Mouse (Mus musculus) stomach, embryonic 16.5 days (tissue): ENCODE measurements around the gene Arhgap35. TPM values are rescaled to one million over a fixed set of nuclear protein-coding genes. Genes with fewer than 3 reads are reported as not detected.

Source experiments
- ATAC-seq: fragments of 200-750 bp; cut with Nextera tagmentation; 2 replicates; pipeline ENCODE4 v1.8.0; 2017; ENCODE audit warnings: moderate number of reproducible peaks, moderate TSS enrichment; ENCODE audit not compliant: insufficient read depth, low FRiP score
- H3K27ac ChIP-seq: fragments of 300-500 bp; sonication (generic); 2 replicates; pipeline ENCODE4 v1.5.1; 2014; ENCODE audit warnings: low read length
- H3K27me3 ChIP-seq: fragments of 300-500 bp; sonication (generic); 2 replicates; pipeline ENCODE4 v1.6.1; 2014; ENCODE audit warnings: low read length, control low read depth, mixed read lengths; ENCODE audit not compliant: control insufficient read depth, insufficient read depth
- H3K36me3 ChIP-seq: fragments of 300-500 bp; sonication (generic); 2 replicates; pipeline ENCODE4 v1.6.1; 2014; ENCODE audit warnings: low read length; ENCODE audit not compliant: control insufficient read depth, insufficient read depth
- H3K4me1 ChIP-seq: fragments of 300-500 bp; sonication (generic); 2 replicates; pipeline ENCODE4 v1.6.1; 2014; ENCODE audit warnings: low read length, control low read depth, mixed read lengths; ENCODE audit not compliant: control insufficient read depth, insufficient read depth
- H3K4me2 ChIP-seq: fragments of 300-500 bp; sonication (generic); 2 replicates; pipeline ENCODE4 v1.6.1; 2014; ENCODE audit warnings: low read depth, low read length, mixed read lengths
- H3K4me3 ChIP-seq: fragments of 300-500 bp; sonication (generic); replicated peaks from 2 replicates; pipeline ENCODE4 v1.5.1; 2014; ENCODE audit warnings: mild to moderate bottlenecking, low read length
- H3K9ac ChIP-seq: fragments of 300-500 bp; sonication (generic); 2 replicates; pipeline ENCODE4 v1.6.1; 2014; ENCODE audit warnings: low read length
- H3K9me3 ChIP-seq: fragments of 300-500 bp; sonication (generic); replicated peaks from 2 replicates; pipeline ENCODE4 v1.6.1; 2016; ENCODE audit warnings: low read length, control low read depth; ENCODE audit not compliant: control insufficient read depth
- WGBS: fragments of 180-500 bp; shearing (Covaris S2); extraction: QIAGEN DNeasy Blood & Tissue Kit; methylation state at CpG from one replicate; pipeline ENCODE4 v1.1.7; 2014; 5-methylcytosine and 5-hydroxymethylcytosine counted together
- polyA plus RNA-seq: library from polyadenylated mRNA; unstranded; fragments of >200 nt; fragmentation: Nextera tagmentation; extraction: Ambion mirVana; gene quantifications from 2 replicates; pipeline ENCODE4 v1.2.1, GENCODE M21; 2015

Gene Arhgap35
- polyA plus RNA-seq, 1 experiment from 2014 or later = 11.4 TPM

DNA sequence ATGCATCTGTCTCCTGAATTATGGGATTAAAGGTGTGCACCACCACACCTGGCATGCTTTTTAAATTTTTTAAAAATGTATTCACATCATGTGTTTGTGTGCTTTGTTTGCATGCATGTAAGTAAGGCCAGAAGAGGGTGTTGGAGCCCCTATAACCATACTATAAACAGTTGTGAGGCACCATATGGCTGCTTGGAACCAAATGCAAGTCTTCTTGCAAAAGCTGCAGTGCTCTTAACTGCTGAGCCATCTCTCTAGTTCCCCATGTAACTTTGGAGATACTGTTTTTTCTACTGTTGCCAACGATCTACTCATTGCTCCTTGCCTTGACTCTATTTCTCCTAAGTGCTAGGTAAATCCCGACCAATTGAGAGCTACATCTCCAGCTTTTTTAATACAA is 95.5 kb downstream of the Arhgap35 start:
- H3K27me3 ChIP-seq = no peaks in the 10 kb centered on the region
- no peak overlapping the region for H3K4me3 ChIP-seq
- H3K36me3 ChIP-seq = no peaks in the 10 kb centered on the region
- H3K9me3 ChIP-seq = no peaks in the 10 kb centered on the region
- no peak overlapping the region for H3K27ac ChIP-seq
- H3K9ac ChIP-seq = no peak overlapping the region
- H3K4me1 ChIP-seq = no peaks in the 10 kb centered on the region
- ATAC-seq = no peak
- no peak overlapping the region for H3K4me2 ChIP-seq
- WGBS = 86% methylated on average over 2 of the region's 2 CpGs

DNA sequence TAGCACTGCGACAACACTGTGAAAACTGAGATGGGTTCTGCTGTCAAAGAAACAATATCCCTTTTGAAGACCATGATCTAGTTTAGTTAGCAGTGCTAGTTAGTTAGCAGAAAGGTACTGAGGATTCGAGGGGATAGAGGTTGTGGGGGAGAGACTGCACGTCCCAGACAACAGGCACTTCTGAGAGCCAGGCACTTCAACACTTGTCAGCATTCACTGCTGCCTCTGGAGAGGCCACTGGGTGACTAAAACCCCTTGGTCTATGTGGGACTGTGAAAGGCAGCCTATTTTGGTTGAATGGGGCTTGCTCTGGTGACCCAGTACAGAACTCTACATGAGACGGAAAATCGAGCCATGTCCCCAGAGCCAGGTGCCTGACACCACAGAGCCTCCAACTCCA is 97.6 kb downstream of the Arhgap35 start:
- no peaks in the 10 kb centered on the region for H3K36me3 ChIP-seq
- ATAC-seq = no peak
- WGBS = 93% methylated on average over 5 of the region's 5 CpGs
- H3K9me3 ChIP-seq = no peaks in the 10 kb centered on the region
- H3K27ac ChIP-seq = no peak overlapping the region
- no peak overlapping the region for H3K4me3 ChIP-seq
- H3K4me1 ChIP-seq = no peaks in the 10 kb centered on the region
- H3K27me3 ChIP-seq = no peaks in the 10 kb centered on the region
- H3K9ac ChIP-seq = no peak overlapping the region
- H3K4me2 ChIP-seq = no peak overlapping the region

DNA sequence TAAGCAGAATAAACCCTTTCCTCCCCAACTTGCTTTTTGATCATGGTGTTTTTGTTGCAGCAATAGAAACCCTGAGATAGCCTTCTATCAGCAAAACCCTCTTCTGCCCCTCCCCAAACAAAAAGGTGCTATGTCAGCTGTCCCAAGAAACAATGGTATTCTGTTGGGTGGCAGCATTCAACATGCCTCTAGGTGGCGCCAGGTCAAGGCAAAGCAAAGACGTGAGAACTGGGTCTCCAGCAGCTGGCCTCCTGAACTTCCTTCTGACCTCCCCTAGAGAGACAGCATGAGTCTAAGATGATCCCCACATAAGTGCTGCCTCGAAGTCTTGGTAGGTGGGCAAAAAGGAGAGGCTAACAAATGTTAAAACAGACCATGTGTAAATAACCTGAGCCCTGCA is 107.5 kb downstream of the Arhgap35 start:
- Histone ChIP-seq H3K36me3 (peaks cover 9% of the 10 kb centered on the region; the same call in 1 of the 2 replicates), H3K4me3 (no peak overlapping the region), H3K27me3 (no peaks in the 10 kb centered on the region), H3K9me3 (no peaks in the 10 kb centered on the region), H3K9ac (no peak overlapping the region), H3K27ac (no peak overlapping the region), H3K4me1 (no peaks in the 10 kb centered on the region), H3K4me2 (no peak overlapping the region)
- no peak for ATAC-seq
- WGBS = 15% methylated on average over 3 of the region's 3 CpGs

DNA sequence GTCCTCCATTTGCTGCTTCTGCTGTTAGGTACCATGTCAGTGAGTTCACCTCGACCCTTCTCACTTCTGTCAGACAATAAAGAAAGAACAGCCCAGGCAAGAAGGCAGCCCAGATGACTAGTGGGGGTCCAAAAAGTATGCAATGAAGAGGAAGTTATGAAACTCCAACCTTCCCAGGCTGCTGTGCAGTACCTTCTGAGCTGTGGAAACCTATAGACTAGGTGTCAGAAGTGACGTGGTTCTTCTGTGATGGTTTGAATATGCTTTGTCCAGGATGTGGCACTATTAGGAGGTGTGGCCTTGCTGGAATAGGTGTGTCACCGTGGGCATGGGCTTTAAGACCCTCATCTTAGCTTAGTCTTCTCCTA is 109.6 kb downstream of the Arhgap35 start:
- Histone ChIP-seq H3K27me3 (no peaks in the 10 kb centered on the region), H3K9me3 (no peaks in the 10 kb centered on the region), H3K4me2 (no peak overlapping the region), H3K36me3 (0 out of 2 replicates have a peak, but pooled peaks cover 13% of the 10 kb centered on the region), H3K27ac (no peak overlapping the region), H3K4me3 (no peak overlapping the region), H3K4me1 (no peaks in the 10 kb centered on the region), H3K9ac (no peak overlapping the region)
- 78% methylated on average over 3 of the region's 3 CpGs for WGBS
- no peak for ATAC-seq

DNA sequence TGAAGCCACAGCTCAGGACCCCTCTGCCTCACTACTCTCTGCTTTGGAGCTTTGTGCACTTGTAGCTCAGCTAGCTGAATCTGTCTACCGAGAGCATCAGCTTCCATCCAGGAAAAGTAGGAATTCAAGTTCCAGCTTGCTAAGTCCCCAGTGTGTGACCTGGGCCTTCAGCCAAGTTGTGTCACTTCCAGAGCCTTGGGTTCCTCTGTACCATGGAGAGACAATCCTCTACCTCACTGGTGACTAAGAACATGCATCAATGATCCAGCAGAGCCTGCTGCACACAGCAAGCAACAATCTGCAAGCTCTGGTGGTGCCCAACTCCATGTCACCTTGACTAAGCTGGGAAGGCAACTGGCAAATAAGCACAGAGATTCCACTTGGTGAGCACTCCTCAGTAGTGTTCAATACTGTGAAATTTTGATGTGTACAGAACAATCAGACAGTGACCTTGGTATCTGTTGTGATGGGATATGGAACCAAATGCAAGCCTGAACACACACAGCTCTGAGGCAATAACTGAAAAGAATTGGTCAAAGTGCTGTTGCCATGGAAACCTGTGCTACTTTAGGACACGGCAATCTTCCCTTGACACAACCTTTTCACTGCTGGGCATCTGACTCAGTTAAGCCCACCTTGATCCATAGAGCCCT is 110.1 kb downstream of the Arhgap35 start:
- ATAC-seq = no peak
- no peaks in the 10 kb centered on the region for H3K9me3 ChIP-seq
- no peak overlapping the region for H3K4me3 ChIP-seq
- no peak overlapping the region for H3K9ac ChIP-seq
- no peaks in the 10 kb centered on the region for H3K4me1 ChIP-seq
- H3K27me3 ChIP-seq = no peaks in the 10 kb centered on the region
- H3K4me2 ChIP-seq = no peak overlapping the region
- H3K27ac ChIP-seq = no peak overlapping the region
- H3K36me3 ChIP-seq = 0 out of 2 replicates have a peak, but pooled peaks cover 13% of the 10 kb centered on the region
- WGBS = 67% methylated on average over 2 of the region's 2 CpGs

DNA sequence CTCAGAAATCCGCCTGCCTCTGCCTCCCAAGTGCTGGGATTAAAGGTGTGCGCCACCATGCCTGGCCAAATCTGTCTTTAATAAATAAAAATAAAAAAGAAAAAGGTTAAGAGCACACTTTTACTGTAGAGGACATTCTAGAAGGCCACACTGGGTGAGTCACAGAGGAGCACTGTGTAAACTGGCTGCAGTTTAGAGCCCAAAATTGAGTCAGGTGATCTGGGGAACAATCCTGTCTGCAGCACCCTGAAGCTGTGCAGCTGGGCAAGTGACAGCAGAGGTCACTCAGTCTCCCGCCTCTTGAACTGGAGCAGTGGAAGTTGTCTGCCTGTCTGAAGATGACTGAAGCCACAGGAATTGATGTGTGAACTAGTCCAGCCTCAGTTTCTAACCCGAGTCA is 113.2 kb downstream of the Arhgap35 start:
- Histone ChIP-seq H3K4me3 (no peak overlapping the region), H3K36me3 (peaks cover 17% of the 10 kb centered on the region), H3K4me1 (no peaks in the 10 kb centered on the region), H3K27me3 (no peaks in the 10 kb centered on the region), H3K9me3 (no peaks in the 10 kb centered on the region), H3K9ac (no peak overlapping the region), H3K27ac (no peak overlapping the region), H3K4me2 (no peak overlapping the region)
- WGBS = 86% methylated on average over 4 of the region's 4 CpGs
- no peak for ATAC-seq

DNA sequence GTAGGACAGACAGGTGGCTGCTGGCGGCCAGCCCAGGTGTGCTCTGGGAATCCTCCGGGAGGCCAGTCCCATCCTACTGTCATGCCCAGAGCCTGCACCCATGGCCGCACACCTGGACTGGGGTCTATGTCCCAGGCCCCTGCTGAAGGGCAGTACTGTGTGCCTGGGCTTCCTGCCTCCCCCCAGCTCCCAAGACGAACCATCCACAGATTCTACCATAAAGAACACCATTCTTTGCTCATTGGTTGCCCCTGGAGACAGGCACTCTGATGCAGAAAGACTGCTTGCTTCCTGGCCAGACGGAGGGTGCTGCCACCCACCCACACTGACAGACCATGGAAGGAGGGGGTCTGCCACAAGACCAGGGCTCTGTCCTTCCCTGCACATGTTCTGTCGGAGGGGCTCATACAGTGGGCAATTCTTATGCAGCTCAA is 115.1 kb downstream of the Arhgap35 start:
- Histone ChIP-seq H3K4me3 (no peak overlapping the region), H3K4me2 (no peak overlapping the region), H3K4me1 (no peaks in the 10 kb centered on the region), H3K9ac (no peak overlapping the region), H3K27me3 (no peaks in the 10 kb centered on the region), H3K27ac (no peak overlapping the region), H3K9me3 (no peaks in the 10 kb centered on the region), H3K36me3 (peaks cover 22% of the 10 kb centered on the region)
- ATAC-seq = no peak
- 83% methylated on average over 6 of the region's 6 CpGs for WGBS

DNA sequence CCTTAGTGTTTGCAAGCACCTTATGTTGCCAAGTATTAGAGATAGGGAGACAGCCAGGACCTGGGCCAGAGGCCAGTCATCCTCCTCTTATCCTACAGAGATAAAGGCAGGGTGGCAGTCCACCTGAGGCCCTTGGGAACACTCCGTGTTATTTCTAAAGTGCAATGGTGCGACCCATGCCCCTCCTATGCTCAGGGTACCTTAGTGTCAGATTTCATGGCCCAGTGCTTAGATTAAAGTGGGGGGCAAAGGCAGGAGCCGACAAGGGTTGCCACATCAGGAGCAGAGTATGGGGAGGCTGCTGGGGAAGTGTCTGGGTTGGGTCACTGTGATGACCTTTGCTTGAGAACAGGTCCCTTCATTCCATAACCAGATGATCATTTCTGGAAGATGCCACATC is 118.5 kb downstream of the Arhgap35 start:
- Histone ChIP-seq H3K4me3 (no peak overlapping the region), H3K27ac (no peak overlapping the region), H3K36me3 (peaks cover 10% of the 10 kb centered on the region), H3K4me2 (no peak overlapping the region), H3K9ac (no peak overlapping the region), H3K9me3 (no peaks in the 10 kb centered on the region), H3K4me1 (no peaks in the 10 kb centered on the region), H3K27me3 (no peaks in the 10 kb centered on the region)
- ATAC-seq = no peak
- WGBS = 76% methylated on average over 3 of the region's 3 CpGs

DNA sequence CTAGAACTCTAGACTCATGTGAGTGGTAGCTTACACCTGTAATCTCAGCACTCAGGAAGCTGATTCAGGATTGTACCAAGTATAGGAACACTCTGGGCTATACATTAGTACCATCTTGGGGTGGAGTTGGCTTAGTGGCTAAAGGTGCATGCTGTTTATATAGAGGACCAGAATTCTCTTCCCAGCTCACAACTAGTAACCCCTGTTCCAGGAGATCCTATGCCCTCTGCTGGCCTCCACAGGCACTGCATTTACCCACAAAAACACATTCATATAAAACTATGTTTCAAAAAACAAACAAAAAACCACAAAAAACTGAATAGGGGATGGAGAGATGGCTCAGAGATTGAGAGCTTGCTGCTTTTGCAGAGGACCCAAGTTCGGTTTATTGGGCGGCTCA is 121.4 kb downstream of the Arhgap35 start:
- H3K36me3 ChIP-seq = peaks cover 10% of the 10 kb centered on the region
- no peak overlapping the region for H3K4me2 ChIP-seq
- no peak overlapping the region for H3K27ac ChIP-seq
- H3K9me3 ChIP-seq = no peaks in the 10 kb centered on the region
- no peaks in the 10 kb centered on the region for H3K27me3 ChIP-seq
- no peak overlapping the region for H3K4me3 ChIP-seq
- H3K4me1 ChIP-seq = no peaks in the 10 kb centered on the region
- WGBS = 25% methylated on average over 2 of the region's 2 CpGs
- H3K9ac ChIP-seq = no peak overlapping the region
- ATAC-seq = no peak
